Mouse (Mus musculus) midbrain, embryonic 11.5 days (tissue): ENCODE data around the gene Ercc8. TPM values are rescaled to one million over a fixed set of nuclear protein-coding genes. Genes with fewer than 3 reads are reported as not detected.

Experiments used
- ATAC-seq: fragments of 200-750 bp; cut with Nextera tagmentation; 2 replicates; pipeline ENCODE4 v1.8.0; 2017; ENCODE audit warnings: moderate TSS enrichment, moderate library complexity; ENCODE audit not compliant: low FRiP score
- DNase-seq: peaks from one replicate; pipeline ENCODE4 v3.0.0; 2015; ENCODE audit warnings: low spot score; ENCODE audit errors: missing footprints
- H3K27ac ChIP-seq: fragments of 300-500 bp; sonication (generic); 2 replicates; pipeline ENCODE4 v1.5.1; 2014; ENCODE audit warnings: low read depth, low read length
- H3K27me3 ChIP-seq: fragments of 300-500 bp; sonication (generic); 2 replicates; pipeline ENCODE4 v1.6.1; 2014; ENCODE audit warnings: mild to moderate bottlenecking, low read length, moderate library complexity, mixed read lengths; ENCODE audit not compliant: control insufficient read depth, insufficient read depth
- H3K36me3 ChIP-seq: fragments of 300-500 bp; sonication (generic); 2 replicates; pipeline ENCODE4 v1.6.1; 2014; ENCODE audit warnings: mild to moderate bottlenecking, low read length, moderate library complexity, mixed read lengths; ENCODE audit not compliant: control insufficient read depth, insufficient read depth
- H3K4me1 ChIP-seq: fragments of 300-500 bp; sonication (generic); 2 replicates; pipeline ENCODE4 v1.6.1; 2014; ENCODE audit warnings: low read length; ENCODE audit not compliant: control insufficient read depth, insufficient read depth
- H3K4me2 ChIP-seq: fragments of 300-500 bp; sonication (generic); 2 replicates; pipeline ENCODE4 v1.6.1; 2014; ENCODE audit warnings: mild to moderate bottlenecking, moderate library complexity
- H3K4me3 ChIP-seq: fragments of 300-500 bp; sonication (generic); 2 replicates; pipeline ENCODE4 v1.5.1; 2014; ENCODE audit warnings: low read depth, low read length
- H3K9ac ChIP-seq: fragments of 300-500 bp; sonication (generic); 2 replicates; pipeline ENCODE4 v1.6.1; 2014; ENCODE audit warnings: low read length
- H3K9me3 ChIP-seq: fragments of 300-500 bp; sonication (generic); 2 replicates; pipeline ENCODE4 v1.6.1; 2016; ENCODE audit warnings: low read length; ENCODE audit not compliant: control insufficient read depth
- WGBS: fragments of 180-500 bp; shearing (Covaris S2); extraction: QIAGEN DNeasy Blood & Tissue Kit; methylation state at CpG from one replicate; pipeline ENCODE4 v1.1.7; 2014; 5-methylcytosine and 5-hydroxymethylcytosine counted together
- polyA plus RNA-seq: library from polyadenylated mRNA; unstranded; fragments of >200 nt; fragmentation: Nextera tagmentation; extraction: Ambion mirVana; gene quantifications from 2 replicates; pipeline ENCODE4 v1.2.1, GENCODE M21; 2014

The Ercc8 gene
- polyA plus RNA-seq, 1 experiment from 2014 or later = 22.8 TPM

GRCm38 (mm10) chr13:108229191-108229590, 70.7 kb downstream of the Ercc8 start:
- Histone ChIP-seq H3K4me1 (no peaks in the 10 kb centered on the region), H3K36me3 (no peaks in the 10 kb centered on the region), H3K27ac (no peak overlapping the region), H3K4me3 (no peak overlapping the region), H3K9ac (no peak overlapping the region), H3K9me3 (no peaks in the 10 kb centered on the region), H3K27me3 (no peaks in the 10 kb centered on the region), H3K4me2 (no peak overlapping the region)
- DNase-seq (no peak), ATAC-seq (no peak)
- WGBS = 84% methylated on average over 3 of the region's 3 CpGs

GRCm38 (mm10) chr13:108229634-108230330, 71.3 kb downstream of the Ercc8 start:
- 70% methylated on average over 6 of the region's 6 CpGs for WGBS
- H3K9me3 ChIP-seq = no peaks in the 10 kb centered on the region
- H3K9ac ChIP-seq = no peak overlapping the region
- no peak overlapping the region for H3K27ac ChIP-seq
- H3K4me3 ChIP-seq = no peak overlapping the region
- no peaks in the 10 kb centered on the region for H3K27me3 ChIP-seq
- no peak for ATAC-seq
- DNase-seq = no peak
- H3K36me3 ChIP-seq = no peaks in the 10 kb centered on the region
- H3K4me2 ChIP-seq = no peak overlapping the region
- H3K4me1 ChIP-seq = no peaks in the 10 kb centered on the region

- no peaks in the 10 kb centered on the region for H3K4me1 ChIP-seq
- DNase-seq (no peak), ATAC-seq (no peak)
- H3K27me3 ChIP-seq = no peaks in the 10 kb centered on the region
- WGBS = 84% methylated on average over 4 of the region's 4 CpGs
- no peak overlapping the region for H3K9ac ChIP-seq
- no peak overlapping the region for H3K4me2 ChIP-seq
- H3K9me3 ChIP-seq = no peaks in the 10 kb centered on the region
- no peaks in the 10 kb centered on the region for H3K36me3 ChIP-seq
- H3K4me3 ChIP-seq = no peak overlapping the region
- no peak overlapping the region for H3K27ac ChIP-seq
Measured at GRCm38 (mm10) chr13:108240012-108240411, 81.5 kb downstream of the Ercc8 start.

- WGBS = 83% methylated on average over 5 of the region's 5 CpGs
Measured at GRCm38 (mm10) chr13:108241715-108242114, 83.2 kb downstream of the Ercc8 start.

More at GRCm38 (mm10) chr13:108241715-108242114, 83.2 kb downstream of the Ercc8 start:
- Histone ChIP-seq H3K4me2 (no peak overlapping the region), H3K27ac (no peak overlapping the region), H3K9me3 (no peaks in the 10 kb centered on the region), H3K9ac (no peak overlapping the region), H3K4me3 (no peak overlapping the region), H3K36me3 (no peaks in the 10 kb centered on the region), H3K4me1 (no peaks in the 10 kb centered on the region), H3K27me3 (no peaks in the 10 kb centered on the region)
- ATAC-seq (no peak), DNase-seq (no peak)

Other genes starting within 250 kb of the Ercc8 start
- gene Smim15, start 114.3 kb upstream of the Ercc8 start, polyA plus RNA-seq = 72.9 and 76.9 TPM in 2 replicates
- gene Ndufaf2, start 108 bp upstream of the Ercc8 start, polyA plus RNA-seq = 82.4 and 87.1 TPM in 2 replicates
- gene Elovl7, start 55.7 kb downstream of the Ercc8 start, polyA plus RNA-seq = 0.46 and 0.88 TPM in 2 replicates
- gene Depdc1b, start 157.6 kb downstream of the Ercc8 start, polyA plus RNA-seq = 16.8 and 17.3 TPM in 2 replicates